Mouse (Mus musculus) frontal cortex, adult 2 months (tissue): ENCODE data around the gene Zfyve9. TPM values are rescaled to one million over a fixed set of nuclear protein-coding genes. Genes with fewer than 3 reads are reported as not detected.

ENCODE experiments used
- DNase-seq, 2 experiments: peaks; one replicate each; pipeline ENCODE4 v3.0.0; 2022; ENCODE audit warnings: low spot score in 1 of 2; ENCODE audit errors: extremely low spot score in 1 of 2
- polyA plus RNA-seq: library from polyadenylated mRNA; depleted of rRNA; stranded (reverse); fragments of >200 nt; gene quantifications from 2 replicates; pipeline ENCODE4 v1.2.3, GENCODE M21; 2012; rRNA removed

Gene Zfyve9
- 21.9 TPM in 2 replicates for polyA plus RNA-seq

GRCm38 (mm10) chr4:108780057-108780863, at the start of gene Zfyve9:
Gene Zfyve9, minus strand, starts transcription at chr4:108780798.
- peak; percentile 14 to 74 for DNase-seq

GRCm38 (mm10) chr4:108826643-108827042, 46.0 kb upstream of the Zfyve9 start:
- DNase-seq: no peak

GRCm38 (mm10) chr4:108826096-108826495, 45.5 kb upstream of the Zfyve9 start:
- DNase-seq: no peak

- no peak for DNase-seq
These were observed 45.1 kb upstream of the Zfyve9 start for GRCm38 (mm10) chr4:108825677-108826076.

- DNase-seq: no peak
These were observed 31.0 kb upstream of the Zfyve9 start for GRCm38 (mm10) chr4:108811550-108811949.

- no peak for DNase-seq
These were observed 30.5 kb upstream of the Zfyve9 start for GRCm38 (mm10) chr4:108811142-108811541.

- DNase-seq: no peak
These were observed 22.9 kb upstream of the Zfyve9 start for GRCm38 (mm10) chr4:108803535-108803934.

GRCm38 (mm10) chr4:108798083-108798830, 17.7 kb upstream of the Zfyve9 start:
- peak in 1 of 2 experiments; percentile 85 for DNase-seq

GRCm38 (mm10) chr4:108796701-108797100, 16.1 kb upstream of the Zfyve9 start:
- no peak for DNase-seq

GRCm38 (mm10) chr4:108793941-108794340, 13.3 kb upstream of the Zfyve9 start:
- DNase-seq: no peak

GRCm38 (mm10) chr4:108790507-108790906, 9.9 kb upstream of the Zfyve9 start:
- no peak for DNase-seq

GRCm38 (mm10) chr4:108789258-108789936, 8.8 kb upstream of the Zfyve9 start:
- no peak for DNase-seq

GRCm38 (mm10) chr4:108782421-108783085, 2.0 kb upstream of the Zfyve9 start:
- DNase-seq: peak; percentile 15 to 70

- DNase-seq: peak in 1 of 2 experiments; percentile 36
These were observed 998 bp upstream of the Zfyve9 start for GRCm38 (mm10) chr4:108781596-108781995.

- DNase-seq: no peak
These were observed 237 bp upstream of the Zfyve9 start for GRCm38 (mm10) chr4:108780864-108781205.

GRCm38 (mm10) chr4:108779763-108780056, 888 bp downstream of the Zfyve9 start:
- peak in 1 of 2 experiments; percentile 50 for DNase-seq

GRCm38 (mm10) chr4:108768527-108768926, 12.1 kb downstream of the Zfyve9 start:
- no peak for DNase-seq

GRCm38 (mm10) chr4:108759583-108759982, 21.0 kb downstream of the Zfyve9 start:
- no peak for DNase-seq

GRCm38 (mm10) chr4:108746160-108746873, 34.3 kb downstream of the Zfyve9 start:
- no peak for DNase-seq

- no peak for DNase-seq
These were observed 49.0 kb downstream of the Zfyve9 start for GRCm38 (mm10) chr4:108731582-108731981.
